Mouse (Mus musculus) kidney, adult 9 months (tissue): ENCODE measurements at regions not wholly inside any gene's neighbourhood (a gene's known extent, or its start where the extent isn't known, plus 50 kb on each side); places are given as distances from the start of the nearest gene placed in this dataset.
"Not testable (repeated sequence)": the region's sequence is repeated elsewhere in the genome, so short reads cannot be mapped to it uniquely, and the experiment has no call there.

Experiments
- DNase-seq: peaks from one replicate; pipeline ENCODE4 v3.0.0; 2022

DNA sequence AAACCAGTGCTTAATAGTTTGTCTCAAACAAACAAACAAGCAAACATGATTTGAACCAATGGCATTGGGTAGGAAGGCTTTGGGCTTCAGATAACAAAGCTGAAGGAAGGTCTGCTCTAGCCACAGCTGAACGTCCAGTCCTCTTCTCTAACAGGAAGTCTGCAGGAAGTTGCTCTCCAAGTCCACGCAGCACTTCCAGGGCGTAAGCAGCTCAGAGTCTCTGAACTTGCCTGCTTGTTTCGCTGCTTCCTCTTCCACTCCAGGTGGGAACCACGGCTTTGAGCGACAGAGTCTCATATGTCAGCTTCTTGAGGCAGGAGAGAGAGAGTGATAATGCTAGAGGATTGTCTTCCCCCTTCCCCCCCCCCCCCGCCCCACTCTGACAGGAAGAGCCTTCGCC lies 123.6 kb downstream of the Tnfrsf21 start:
- DNase-seq: no peak

DNA sequence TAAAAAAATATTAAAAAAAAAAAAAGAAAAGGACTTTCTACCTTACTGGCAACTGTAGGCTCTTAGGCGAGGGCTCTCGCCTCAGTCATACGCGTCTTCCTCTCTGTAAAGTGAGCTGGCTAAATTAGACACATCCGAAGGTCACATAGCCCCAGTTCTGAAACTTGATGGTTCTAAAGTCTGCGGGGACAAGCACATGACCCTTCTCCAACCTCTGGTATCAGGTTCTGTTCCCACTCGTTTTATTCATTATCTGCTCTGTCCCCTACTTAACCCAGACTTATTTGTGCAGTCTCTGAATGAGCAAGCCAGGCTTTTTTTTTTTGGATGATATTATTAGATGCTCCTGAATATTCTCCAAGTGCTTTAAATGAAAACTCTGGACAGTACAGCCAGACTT lies 125.4 kb downstream of the Tnfrsf21 start:
- DNase-seq: no peak

DNA sequence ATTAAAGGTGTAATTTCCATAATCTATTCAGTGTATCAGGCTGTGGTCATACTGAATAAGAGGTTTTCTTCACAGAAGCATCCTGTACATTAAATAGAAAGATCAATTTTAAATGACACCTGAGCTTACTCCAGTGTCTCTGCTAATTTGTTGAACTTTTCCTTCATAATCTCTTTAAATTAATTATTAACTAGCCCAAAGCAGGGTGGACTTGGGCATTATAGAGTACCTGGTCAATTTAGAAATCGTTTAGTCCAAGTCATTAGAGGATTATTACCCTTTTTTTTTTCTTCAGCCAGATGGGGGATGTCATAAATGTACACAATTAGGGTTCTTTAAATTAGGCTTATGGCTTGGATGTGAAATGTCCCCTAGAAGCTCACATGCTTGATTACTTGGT lies 124.4 kb upstream of the Adgrf1 start:
- DNase-seq: no peak

DNA sequence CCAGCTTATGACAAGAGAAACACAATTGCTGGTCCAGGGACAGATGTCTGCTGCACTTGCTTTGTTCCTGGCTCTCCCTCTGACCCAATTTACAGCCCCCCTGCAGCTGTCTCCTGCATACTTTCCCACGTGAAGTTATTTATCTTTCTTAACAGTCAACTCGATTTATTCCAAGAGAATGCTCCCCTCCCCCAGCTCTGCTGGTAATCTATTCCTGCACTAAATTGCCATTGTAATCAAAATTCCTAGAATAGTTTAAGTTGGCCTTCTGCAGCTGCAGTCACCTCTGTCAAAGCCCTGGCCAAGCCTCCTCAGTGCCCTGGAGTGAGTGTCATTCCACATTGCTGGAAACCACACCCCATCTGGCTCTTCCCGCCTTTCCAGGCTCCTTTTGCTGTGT lies 122.2 kb upstream of the Adgrf1 start:
- DNase-seq: peak; percentile 68

DNA sequence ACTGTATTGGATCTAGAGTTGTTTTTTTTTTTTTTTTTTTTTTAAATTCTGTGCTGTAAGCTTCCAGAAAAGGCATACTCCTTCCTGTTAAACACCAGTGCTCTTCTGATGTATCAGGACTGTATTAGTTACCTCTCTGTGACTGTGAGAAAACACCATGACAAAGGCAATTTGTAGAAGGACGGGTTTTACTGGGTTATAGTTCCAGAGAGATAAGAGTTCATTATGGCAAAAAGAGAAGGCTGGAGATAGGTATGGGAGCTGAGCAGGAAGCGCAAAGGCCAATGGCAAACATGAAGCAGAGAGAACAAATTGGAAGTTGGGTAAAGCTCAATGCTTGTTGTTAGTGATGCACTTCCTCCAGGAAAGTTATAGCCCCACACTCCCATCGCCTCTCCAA lies 117.5 kb upstream of the Adgrf1 start:
- DNase-seq: no peak

DNA sequence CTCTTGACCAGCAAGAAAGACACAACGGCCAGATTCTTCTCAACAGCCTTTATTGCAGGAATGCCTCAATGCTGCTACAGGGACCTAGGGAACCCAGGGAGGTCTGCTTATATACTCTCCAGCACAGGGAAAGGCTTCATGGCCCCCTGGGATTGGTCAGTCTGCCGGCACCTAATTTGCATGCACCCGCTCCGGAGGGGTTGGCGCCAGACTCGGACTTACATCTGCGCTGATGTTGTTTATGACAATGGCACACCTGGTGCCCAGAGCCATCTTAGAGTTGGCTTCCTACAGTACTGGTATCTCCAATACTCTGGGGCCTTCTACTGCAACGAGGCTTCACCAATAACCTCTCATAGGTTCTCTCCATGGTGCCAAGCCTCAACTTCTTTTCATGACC lies 114.9 kb upstream of the Adgrf1 start:
- DNase-seq: not testable (repeated sequence)

DNA sequence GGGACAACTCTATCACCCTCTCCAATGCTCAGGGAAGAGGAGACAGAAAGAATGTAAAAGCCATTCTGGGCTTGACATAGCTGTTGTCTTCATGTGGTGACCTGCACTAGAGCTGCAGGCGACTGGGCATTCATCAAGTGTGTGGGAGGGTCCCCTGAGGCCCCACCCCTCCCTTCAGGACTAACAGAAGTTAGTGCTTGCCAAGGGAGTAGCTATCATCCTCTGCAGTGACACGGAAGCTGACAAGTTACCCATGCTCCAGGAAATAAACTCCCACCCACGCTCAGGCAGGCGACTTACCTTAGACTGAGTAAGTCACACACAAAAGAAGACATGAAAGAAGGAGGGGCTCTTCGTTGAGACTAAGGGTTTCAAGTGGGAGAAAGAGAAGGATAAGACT lies 114.0 kb upstream of the Adgrf1 start:
- no peak for DNase-seq

DNA sequence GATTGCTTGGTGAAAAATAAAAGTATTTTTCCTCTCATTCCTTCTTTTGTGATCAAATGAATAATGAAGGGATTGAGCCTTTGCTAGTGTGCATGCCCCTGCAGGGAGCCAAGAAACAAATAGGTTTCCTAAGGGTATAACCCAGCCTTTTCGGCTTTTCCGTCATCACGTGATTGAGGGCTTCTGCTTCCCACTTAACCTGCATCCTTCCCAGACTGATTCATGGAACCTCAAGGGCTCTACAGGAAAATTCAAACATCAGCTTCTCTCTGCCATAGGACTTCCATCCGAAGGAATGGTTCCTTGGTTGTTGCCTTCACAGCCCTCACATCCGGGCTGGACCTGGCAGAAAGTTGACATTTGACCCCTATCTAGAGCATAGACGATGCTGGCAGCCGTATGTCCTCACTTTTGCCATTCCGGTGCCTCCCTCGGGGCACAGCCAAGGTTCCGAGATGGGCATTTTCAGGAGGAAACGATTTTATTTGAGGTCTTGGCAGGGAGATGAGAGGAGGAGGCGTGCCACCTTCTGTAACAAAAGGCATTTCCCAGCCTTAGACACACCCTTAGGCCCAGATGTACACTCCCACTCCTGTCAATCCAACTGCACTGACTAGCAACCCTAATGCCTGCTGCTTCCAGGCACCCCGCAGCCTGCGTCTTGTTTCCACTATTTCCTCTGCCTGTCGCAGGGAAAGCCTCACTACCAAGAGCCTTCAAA lies 112.2 kb upstream of the Adgrf1 start:
- no peak for DNase-seq

DNA sequence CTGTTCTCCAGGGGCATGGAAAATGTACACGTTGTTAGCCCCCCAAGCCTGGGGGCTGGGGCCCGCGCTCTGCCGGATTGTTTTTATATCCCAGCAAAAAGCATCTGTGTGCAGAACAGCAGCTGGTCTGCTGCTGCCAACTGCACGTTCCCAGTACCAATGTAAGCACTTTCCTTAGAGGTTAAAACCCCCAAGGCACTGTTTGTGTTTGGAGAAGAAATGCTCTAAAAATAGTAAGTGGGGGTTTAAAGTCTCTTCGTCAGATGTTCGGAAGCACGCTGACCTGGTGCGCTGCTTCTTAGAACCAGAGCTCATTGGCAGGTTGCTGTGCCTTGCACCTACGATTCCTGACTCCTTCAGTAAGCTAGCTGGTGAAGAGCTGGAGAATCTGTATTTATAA lies 111.4 kb upstream of the Adgrf1 start:
- peak; percentile 50 for DNase-seq

DNA sequence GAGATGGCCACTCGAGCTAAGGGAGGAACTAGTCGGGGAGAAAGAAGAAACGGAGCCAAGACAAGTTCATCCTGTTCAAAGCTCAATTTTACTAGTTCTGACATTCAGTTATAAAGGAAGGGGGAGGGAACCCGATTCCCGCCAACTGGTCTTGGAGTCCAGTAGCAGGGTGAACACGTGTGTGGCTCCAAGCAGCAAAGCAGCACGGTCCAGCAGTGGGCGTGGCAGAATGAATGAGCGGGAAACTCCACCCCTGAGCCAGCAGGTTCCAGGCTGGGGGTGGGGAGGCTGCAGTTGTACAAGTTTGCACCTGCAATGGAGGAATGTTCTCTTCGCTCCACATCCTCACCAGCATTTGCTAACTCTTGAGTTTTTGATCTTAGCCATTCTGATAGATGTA lies 108.8 kb upstream of the Adgrf1 start:
- peak; percentile 92 for DNase-seq

DNA sequence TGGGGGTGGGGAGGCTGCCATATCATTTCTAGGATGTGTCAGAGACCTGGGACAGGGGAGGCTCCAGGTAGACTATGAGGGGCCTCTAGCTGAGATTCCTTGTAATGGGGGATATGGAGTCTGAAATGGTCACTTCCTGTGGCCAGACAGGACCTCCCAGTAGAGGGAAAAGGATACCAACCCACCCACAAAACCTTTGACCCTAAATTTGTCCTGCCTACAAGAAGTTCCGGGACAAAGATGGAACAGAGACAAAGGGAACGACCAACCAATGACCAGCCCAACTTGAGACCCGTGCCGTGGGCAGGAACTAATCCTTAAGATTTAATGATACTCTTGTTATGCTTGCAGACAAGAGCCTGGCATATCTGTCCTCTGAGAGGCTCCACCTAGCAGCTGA lies 107.0 kb upstream of the Adgrf1 start:
- no peak for DNase-seq

DNA sequence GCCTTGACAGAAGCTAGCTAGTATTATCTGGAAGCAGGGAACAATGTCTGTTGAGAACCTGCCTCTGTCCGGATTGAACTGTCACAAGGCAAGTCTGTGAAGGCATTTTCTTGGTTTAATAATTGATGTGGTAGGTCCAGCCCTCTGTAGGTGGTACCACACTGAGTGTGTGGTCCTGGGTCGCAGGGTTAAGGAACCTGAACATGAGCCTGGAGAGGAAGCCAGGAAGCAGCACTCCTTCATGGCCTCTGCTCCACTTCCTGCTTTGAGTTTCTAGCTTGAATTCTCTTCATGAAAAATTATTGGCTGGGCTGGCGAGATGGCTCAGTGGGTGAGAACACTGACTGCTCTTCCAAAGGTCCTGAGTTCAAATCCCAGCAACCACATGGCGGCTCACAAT lies 104.0 kb upstream of the Adgrf1 start:
- DNase-seq: peak; percentile 87

DNA sequence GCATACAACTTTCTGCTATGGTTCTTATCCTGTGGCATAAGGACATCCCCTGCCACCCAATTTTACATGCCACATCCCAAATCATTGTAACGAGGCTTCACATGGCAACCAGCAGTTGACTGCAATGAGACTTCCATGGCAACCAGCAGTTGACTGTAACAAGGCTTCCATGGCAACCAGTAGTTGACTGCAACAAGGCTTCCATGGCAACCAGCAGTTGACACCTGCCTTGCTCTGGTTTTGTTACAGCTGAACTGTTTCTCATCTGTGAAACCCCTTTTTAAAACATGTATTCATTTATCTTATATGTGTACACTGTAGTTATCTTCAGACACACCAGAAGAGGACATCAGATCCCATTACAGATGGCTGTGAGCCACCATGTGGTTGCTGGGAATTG lies 100.7 kb upstream of the Adgrf1 start:
- no peak for DNase-seq

DNA sequence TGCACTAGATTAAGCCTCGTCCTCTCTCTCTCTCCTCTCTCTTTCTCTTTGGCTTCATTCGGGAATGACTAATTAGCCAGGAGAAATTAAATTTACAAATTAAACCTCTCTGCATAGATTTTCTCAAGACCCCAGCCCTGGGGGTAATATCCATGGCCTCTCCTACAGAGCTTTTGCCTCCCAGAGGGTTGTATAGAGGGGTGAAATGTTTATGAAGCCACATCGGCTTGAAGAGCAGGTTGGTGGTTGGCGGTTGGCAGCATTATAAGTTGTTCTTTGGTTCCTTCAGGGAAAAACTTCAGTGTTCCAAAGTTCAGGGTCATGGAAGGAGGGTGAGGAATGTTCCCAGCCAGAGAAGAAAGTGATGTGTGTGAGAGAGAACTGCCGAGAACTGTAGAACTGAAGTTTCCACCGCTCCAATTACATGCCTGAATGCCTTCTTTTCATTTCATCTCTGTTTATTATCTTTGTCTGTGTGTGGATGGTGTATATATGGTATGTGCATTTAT lies 97.4 kb upstream of the Adgrf1 start:
- peak; percentile 80 for DNase-seq

DNA sequence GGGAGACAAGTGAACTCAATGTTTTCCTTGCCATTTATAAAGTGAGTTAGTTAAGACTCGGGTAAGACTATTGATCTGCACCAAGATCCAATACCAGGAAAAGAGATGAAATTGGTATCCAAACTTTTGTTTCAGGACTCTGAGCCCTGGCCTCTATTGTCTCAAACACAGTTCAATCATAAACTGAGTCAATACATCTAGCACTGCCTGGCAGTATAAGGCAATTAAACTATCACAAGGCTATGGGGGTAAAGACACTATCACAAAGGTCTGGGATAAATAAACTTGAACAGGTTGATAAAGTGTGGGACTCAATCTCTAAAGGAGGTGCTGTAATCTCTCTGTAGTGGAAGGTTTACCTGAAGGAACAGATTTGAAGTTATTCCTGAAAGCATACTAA lies 95.3 kb upstream of the Adgrf1 start:
- no peak for DNase-seq

DNA sequence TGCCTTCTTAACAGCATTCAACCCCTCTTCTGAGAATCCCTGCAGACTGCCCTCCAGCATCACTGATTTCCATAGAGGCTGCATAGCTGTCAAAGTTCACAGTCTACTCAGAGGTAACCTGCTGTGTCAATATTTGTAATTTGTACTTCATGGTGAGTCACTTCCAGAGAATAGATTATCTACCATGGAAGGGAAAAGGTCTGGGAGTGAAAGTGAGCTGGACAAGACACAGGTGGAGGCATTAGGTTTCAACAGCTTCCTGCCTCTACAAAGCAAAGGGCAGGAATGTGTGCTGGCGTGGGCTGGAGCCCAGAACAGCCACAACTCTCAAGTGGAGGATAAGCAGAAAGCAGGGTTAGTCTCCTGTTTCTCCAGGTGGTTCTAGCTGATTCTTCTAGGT lies 92.9 kb upstream of the Adgrf1 start:
- peak; percentile 31 for DNase-seq

DNA sequence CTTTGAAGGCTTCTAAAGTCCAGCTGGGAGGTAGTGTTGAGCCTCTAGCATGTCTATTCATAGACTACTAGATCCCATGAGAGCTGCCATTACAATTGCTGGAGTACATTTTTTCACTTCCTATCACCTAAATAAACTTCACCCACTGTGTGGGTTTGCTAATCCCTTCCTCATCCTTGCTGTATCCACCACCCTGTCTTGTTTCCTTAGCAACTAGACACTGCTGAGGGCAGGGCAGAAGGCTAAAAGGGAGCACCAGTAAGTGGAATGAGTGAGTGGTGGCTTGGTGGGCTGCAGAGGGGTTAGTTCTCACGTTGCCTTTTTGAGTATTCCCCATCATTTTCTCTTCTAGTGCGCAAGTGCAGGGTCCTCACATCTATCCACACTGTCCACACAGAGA lies 80.1 kb upstream of the Adgrf1 start:
- DNase-seq: no peak

DNA sequence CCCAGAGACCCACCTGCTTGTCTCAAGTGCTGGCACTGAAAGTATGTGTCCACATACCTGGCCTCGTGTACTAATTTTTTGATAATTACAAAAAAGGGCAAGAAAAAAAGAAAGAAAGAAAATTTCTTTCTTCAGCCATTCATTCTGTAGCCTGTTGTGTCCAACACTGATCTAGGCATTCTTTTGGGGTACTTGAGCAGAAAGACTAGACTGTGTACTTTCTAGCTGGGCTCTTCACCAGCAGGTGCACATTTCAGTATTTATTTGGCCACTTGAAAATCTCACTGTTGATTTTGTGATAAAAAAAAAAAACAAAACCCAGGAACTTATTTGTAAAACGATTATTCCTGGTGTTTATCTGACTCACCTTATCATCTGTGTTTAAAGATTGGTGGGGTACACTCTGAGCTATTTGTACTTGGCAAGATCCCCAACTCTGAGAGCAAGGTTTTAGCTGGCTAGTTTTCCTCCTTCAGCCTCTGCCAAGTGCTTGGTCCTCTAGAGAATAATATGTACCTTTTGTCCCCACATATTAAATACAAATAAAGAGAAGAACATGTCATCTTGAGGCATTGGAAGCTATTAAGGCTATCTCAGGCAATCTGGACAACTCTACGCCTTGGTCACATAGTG lies 79.2 kb upstream of the Adgrf1 start:
- DNase-seq: no peak

DNA sequence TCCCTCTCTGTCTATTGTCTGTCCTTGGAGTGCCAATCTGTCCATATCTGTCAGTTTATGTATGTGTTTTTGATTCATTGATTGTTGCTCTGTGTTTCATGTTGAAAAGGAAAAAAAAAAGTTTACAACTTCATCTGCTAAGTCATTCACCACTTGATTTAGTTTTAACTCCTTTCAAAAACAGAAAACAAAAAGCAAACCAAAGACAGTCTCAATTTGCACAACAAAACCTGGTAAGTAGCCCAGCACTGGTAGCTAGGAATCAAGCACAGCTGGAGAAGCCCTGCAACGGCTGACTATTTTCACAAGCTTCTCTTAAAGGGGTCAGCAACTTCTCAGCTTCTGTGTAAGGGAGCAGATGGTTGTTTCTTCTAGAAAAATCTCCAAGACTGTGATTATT lies 72.9 kb upstream of the Adgrf1 start:
- DNase-seq: no peak

DNA sequence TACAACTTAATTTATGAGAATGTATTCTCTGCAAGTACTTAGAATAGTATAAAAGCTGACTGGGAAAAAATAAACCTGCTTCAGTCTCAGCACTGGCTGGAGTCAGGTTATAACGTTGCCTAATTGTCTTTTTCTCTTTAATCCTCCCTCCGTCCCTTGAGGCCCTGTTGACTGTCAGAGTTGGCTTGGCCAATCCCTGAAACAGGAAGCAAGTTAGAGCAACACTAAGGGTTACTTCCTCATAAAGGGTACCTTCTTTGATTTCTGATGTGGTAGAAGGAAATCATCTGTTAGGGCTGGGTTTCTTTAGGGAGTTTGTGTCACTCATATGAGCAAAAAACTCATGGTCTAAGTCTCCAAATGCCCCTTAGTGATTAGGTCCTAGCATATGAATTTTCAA lies 69.3 kb upstream of the Adgrf1 start:
- no peak for DNase-seq

DNA sequence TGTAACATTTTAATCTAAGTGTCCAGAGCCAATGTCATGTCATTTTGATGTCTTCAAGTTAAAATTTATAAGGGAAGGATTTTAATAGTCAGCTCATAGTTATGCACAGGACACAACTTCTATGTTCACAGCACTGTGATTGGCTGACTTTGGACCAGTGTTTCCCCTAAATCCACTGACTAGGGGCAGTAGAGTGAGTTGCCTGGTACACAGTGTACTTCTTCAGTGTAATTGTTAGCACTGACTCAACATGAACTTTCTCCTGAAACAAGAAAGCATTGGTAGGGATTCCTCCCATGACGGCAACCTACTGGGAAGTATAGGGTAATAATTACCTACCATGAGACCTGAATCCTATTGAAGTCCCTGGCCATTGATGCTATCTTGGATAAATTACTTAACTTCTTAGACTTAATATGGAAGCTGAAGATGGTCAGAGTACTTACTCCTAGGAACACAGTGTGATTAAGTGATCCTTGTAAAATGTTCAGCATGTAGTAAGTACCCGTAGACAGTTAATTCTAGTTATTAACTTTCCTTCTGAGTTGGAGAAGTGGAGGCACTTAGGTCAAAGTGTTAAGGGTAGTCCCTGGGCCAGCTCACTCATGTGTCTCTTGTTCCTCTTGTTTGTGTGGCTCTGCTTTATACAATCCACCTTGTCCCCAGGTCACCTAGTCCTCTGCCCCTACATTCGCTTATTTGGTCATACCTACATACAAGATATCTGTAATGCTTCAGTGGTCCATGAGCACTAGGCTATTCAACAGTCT lies 63.2 kb upstream of the Adgrf1 start:
- DNase-seq: peak; percentile 91

DNA sequence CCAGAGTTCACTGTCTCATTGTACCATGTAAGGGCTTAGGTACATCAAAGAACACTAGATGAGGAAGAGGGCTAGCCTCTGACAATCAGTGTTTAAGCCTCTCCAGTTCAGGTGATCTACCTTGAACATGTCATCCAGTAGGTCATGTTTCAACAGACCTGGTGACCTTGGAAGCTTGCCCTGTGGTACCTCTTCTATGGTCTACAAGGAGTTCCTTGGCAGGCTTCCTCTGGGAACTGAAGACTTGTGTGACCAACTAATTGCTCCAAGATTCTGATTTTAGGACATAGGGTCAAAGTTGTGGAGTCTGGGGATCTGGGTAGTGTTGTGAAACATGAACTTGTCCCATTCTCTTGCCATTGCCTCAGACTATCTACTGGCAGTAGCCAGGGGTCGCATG lies 60.4 kb upstream of the Adgrf1 start:
- DNase-seq: peak; percentile 75

DNA sequence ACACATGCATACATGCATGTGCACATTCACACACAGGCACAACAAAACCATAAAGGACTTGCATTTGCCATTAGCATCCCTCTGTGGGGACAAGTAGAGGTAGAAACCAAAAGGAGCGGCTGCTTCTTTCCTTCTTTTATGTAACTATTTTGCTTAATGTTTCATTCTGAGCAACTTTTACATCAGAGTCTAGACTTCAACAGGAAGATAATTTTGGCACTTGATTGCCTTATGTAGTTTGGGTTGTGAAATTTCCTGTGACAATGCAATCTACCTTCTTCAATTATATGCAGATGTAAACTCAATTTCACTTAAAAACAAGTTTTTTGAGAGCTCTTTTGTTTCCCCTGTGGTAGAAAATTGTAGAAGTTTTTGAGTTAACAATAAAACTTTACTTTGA lies 56.1 kb upstream of the Adgrf1 start:
- DNase-seq: no peak

DNA sequence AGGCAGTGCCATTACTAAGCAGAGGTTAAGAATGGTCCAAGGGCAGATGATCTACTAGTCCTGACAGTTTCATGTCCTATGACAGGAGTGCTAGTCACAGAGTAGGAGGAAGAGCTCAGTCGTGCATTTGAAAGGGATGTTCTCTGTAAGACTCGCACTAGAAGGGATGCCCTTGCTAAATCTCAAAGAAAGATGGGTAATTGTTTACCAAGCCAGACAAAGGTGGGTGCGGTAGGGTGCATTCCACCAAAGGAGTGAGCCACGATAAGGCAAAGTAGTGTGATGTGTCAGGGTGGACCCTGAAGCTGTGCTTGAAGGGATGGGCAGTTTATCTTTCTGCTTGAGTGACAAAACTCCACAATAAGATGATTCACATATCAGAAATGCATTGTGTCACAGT lies 50.5 kb upstream of the Adgrf1 start:
- DNase-seq: no peak
